Mouse (Mus musculus) CH12.LX (cell line): ENCODE results near the gene Slc22a13. TPM values are rescaled to one million over a fixed set of nuclear protein-coding genes. Genes with fewer than 3 reads are reported as not detected.

Experiments used
- DNase-seq: peaks from one replicate; pipeline ENCODE4 v3.0.0-alpha.2; 2013; ENCODE audit errors: extremely low read depth
- H3K27ac ChIP-seq: 2 replicates; pipeline ENCODE4 v1.5.1; 2012; ENCODE audit warnings: low read depth, mild to moderate bottlenecking, control low read depth, moderate library complexity; ENCODE audit not compliant: insufficient read depth
- H3K27me3 ChIP-seq: replicated peaks from 2 replicates; pipeline ENCODE3; 2012; ENCODE audit warnings: inconsistent platforms
- H3K36me3 ChIP-seq, 2 experiments: replicated peaks in 1 of 2; 2 replicates each; pipeline versions ENCODE3 to v1.6.1; 2012; ENCODE audit warnings: inconsistent platforms in 1 of 2, low read length in 1 of 2, mild to moderate bottlenecking in 1 of 2, mixed read lengths in 1 of 2, moderate library complexity in 1 of 2; ENCODE audit not compliant: control insufficient read depth in 1 of 2, insufficient read depth in 1 of 2
- H3K4me1 ChIP-seq, 2 experiments: 2 replicates each; pipeline ENCODE4 v1.6.1; 2012; ENCODE audit warnings: inconsistent platforms in 1 of 2, moderate library complexity in 1 of 2; ENCODE audit not compliant: insufficient read depth in 2 of 2, control insufficient read depth in 1 of 2
- H3K4me2 ChIP-seq: 2 replicates; pipeline ENCODE4 v1.6.1; 2012; ENCODE audit warnings: low read depth, mild to moderate bottlenecking, control low read depth; ENCODE audit not compliant: poor library complexity, insufficient read depth, severe bottlenecking
- H3K4me3 ChIP-seq, 3 experiments: fragments of 150-350 bp in 1 of 3; sonication (generic) in 1 of 3; replicated peaks in 1 of 3; 2 replicates each; pipeline versions ENCODE3 to v1.5.1; 2011 to 2012; ENCODE audit warnings: low read depth in 2 of 3, low read length in 2 of 3, mild to moderate bottlenecking in 2 of 3, moderate library complexity in 2 of 3, control low read depth in 1 of 3, improper control_type of control experiment in 1 of 3, inconsistent platforms in 1 of 3, mixed read lengths in 1 of 3; ENCODE audit not compliant: poor library complexity in 1 of 3
- H3K79me2 ChIP-seq: replicated peaks from 2 replicates; pipeline ENCODE4 v1.6.1; 2012; ENCODE audit warnings: mild to moderate bottlenecking, moderate library complexity; ENCODE audit not compliant: control insufficient read depth, poor library complexity, insufficient read depth, severe bottlenecking; ENCODE audit errors: extremely low read depth
- H3K9ac ChIP-seq: 2 replicates; pipeline ENCODE4 v1.6.1; 2012; ENCODE audit warnings: low read depth, mild to moderate bottlenecking, control low read depth, moderate library complexity; ENCODE audit not compliant: insufficient read depth
- H3K9me3 ChIP-seq: replicated peaks from 2 replicates; pipeline ENCODE3; 2012; ENCODE audit warnings: low read length, inconsistent platforms, mixed read lengths
- CHD1 ChIP-seq: IDR thresholded peaks from 2 replicates; pipeline ENCODE4 v1.6.1; 2012; ENCODE audit warnings: low read depth, low read length, improper control_type of control experiment, inconsistent platforms
- CHD2 ChIP-seq: IDR thresholded peaks from 2 replicates; pipeline ENCODE4 v1.6.1; 2011; ENCODE audit warnings: low read length, improper control_type of control experiment
- ELF1 ChIP-seq: IDR thresholded peaks from 2 replicates; pipeline ENCODE4 v1.6.1; 2014; ENCODE audit warnings: low read depth, mild to moderate bottlenecking, inconsistent platforms, low read length, improper control_type of control experiment
- ETS1 ChIP-seq: conservative IDR thresholded peaks from 2 replicates; pipeline ENCODE4 v1.6.1; 2012; ENCODE audit warnings: low read depth, mild to moderate bottlenecking, inconsistent platforms, low read length, improper control_type of control experiment, moderate library complexity
- GABPA ChIP-seq: IDR thresholded peaks from 2 replicates; pipeline ENCODE4 v1.6.1; 2012; ENCODE audit warnings: low read depth, low read length, improper control_type of control experiment, inconsistent platforms; ENCODE audit not compliant: insufficient replicate concordance
- IRF4 ChIP-seq: IDR thresholded peaks from 2 replicates; pipeline ENCODE4 v1.6.1; 2014; ENCODE audit warnings: low read depth, mild to moderate bottlenecking, inconsistent platforms, low read length, improper control_type of control experiment
- KAT2A ChIP-seq: IDR thresholded peaks from 2 replicates; pipeline ENCODE4 v1.6.1; 2012; ENCODE audit warnings: low read length, improper control_type of control experiment, inconsistent platforms; ENCODE audit not compliant: insufficient replicate concordance
- MAFK ChIP-seq: IDR thresholded peaks from 2 replicates; pipeline ENCODE4 v1.6.1; 2011; ENCODE audit warnings: low read length, improper control_type of control experiment; ENCODE audit not compliant: insufficient replicate concordance
- MAX ChIP-seq: IDR thresholded peaks from 2 replicates; pipeline ENCODE4 v1.6.1; 2011; ENCODE audit warnings: low read length, improper control_type of control experiment
- MAZ ChIP-seq: IDR thresholded peaks from 2 replicates; pipeline ENCODE4 v1.6.1; 2012; ENCODE audit warnings: low read depth, mild to moderate bottlenecking, inconsistent platforms, low read length, improper control_type of control experiment, moderate library complexity
- MYC ChIP-seq: IDR thresholded peaks from 2 replicates; pipeline ENCODE4 v1.6.1; 2011; ENCODE audit warnings: low read depth, mild to moderate bottlenecking, improper control_type of control experiment, low read length
- NELFE ChIP-seq: IDR thresholded peaks from 2 replicates; pipeline ENCODE4 v1.6.1; 2011; ENCODE audit warnings: low read depth, low read length, improper control_type of control experiment
- NRF1 ChIP-seq: IDR thresholded peaks from 2 replicates; pipeline ENCODE4 v1.6.1; 2014; ENCODE audit warnings: low read depth, mild to moderate bottlenecking, inconsistent platforms, low read length, improper control_type of control experiment, moderate library complexity
- POLR2AphosphoS2 ChIP-seq: IDR thresholded peaks from 2 replicates; pipeline ENCODE4 v1.6.1; 2011; ENCODE audit warnings: low read depth, low read length, improper control_type of control experiment
- RCOR1 ChIP-seq: conservative IDR thresholded peaks from 2 replicates; pipeline ENCODE4 v1.6.1; 2012; ENCODE audit warnings: low read depth, mild to moderate bottlenecking, inconsistent platforms, low read length, improper control_type of control experiment
- SMC3 ChIP-seq: IDR thresholded peaks from 2 replicates; pipeline ENCODE4 v1.6.1; 2011; ENCODE audit warnings: low read depth, low read length, improper control_type of control experiment
- TBP ChIP-seq: conservative IDR thresholded peaks from 2 replicates; pipeline ENCODE4 v1.6.1; 2011; ENCODE audit warnings: low read depth, low read length, improper control_type of control experiment
- UBTF ChIP-seq: IDR thresholded peaks from 2 replicates; pipeline ENCODE4 v1.6.1; 2012; ENCODE audit warnings: low read depth, mild to moderate bottlenecking, inconsistent platforms, low read length, improper control_type of control experiment, moderate library complexity
- USF1 ChIP-seq: IDR thresholded peaks from 2 replicates; pipeline ENCODE4 v1.6.1; 2014; ENCODE audit warnings: low read depth, mild to moderate bottlenecking, inconsistent platforms, low read length, improper control_type of control experiment
- USF2 ChIP-seq: conservative IDR thresholded peaks from 2 replicates; pipeline ENCODE4 v1.6.1; 2011; ENCODE audit warnings: low read depth, low read length, improper control_type of control experiment
- ZC3H11A ChIP-seq: IDR thresholded peaks from 2 replicates; pipeline ENCODE4 v1.6.1; 2012; ENCODE audit warnings: low read depth, mild to moderate bottlenecking, inconsistent platforms, low read length, improper control_type of control experiment
- ZKSCAN1 ChIP-seq: IDR thresholded peaks from 2 replicates; pipeline ENCODE4 v1.6.1; 2012; ENCODE audit warnings: low read depth, inconsistent platforms, low read length, improper control_type of control experiment, borderline replicate concordance
- dilution Hi-C: fragments of 300-500 bp; cut with MboI; formaldehyde crosslinking; loops from 2 replicates; pipeline ENCODE4 v1.14.3; 2020; ENCODE audit warnings: low sequenced_read_pairs; ENCODE audit not compliant: extremely low pct_unique_long_range_greater_than_20kb, extremely low pct_ligation_motif_present
- in situ Hi-C: fragments of 300-500 bp; cut with MboI; formaldehyde crosslinking; loops from 3 replicates; pipeline ENCODE4 v1.14.3; 2019; ENCODE audit warnings: low sequenced_read_pairs, low pct_ligation_motif_present, low pct_unique_long_range_greater_than_20kb, mixed read lengths
- polyA plus RNA-seq: library from polyadenylated mRNA; unstranded; fragments of >175 nt; gene quantifications from 2 replicates; pipeline ENCODE4 v1.2.1, GENCODE M21; 2012; ENCODE audit warnings: low read depth; ENCODE audit not compliant: insufficient read length
- total RNA-seq, 2 experiments: library from RNA; depleted of rRNA; stranded (reverse); fragments of 300-350 nt in 1 of 2; fragments of >200 nt in 1 of 2; gene quantifications; 2 replicates each; pipeline ENCODE4 v1.2.3; 2012 to 2014

The Slc22a13 gene
- total and polyA plus RNA-seq, 3 experiments = not detected

GRCm38 (mm10) chr9:119179292-119179691 lies 29.6 kb downstream of the Slc22a13 start:
- Histone ChIP-seq H3K79me2 (no peaks in the 10 kb centered on the region), H3K27me3 (peaks cover 24% of the 10 kb centered on the region), H3K9me3 (no peaks in the 10 kb centered on the region), H3K4me3 (no peak overlapping the region), H3K27ac (no peak overlapping the region), H3K4me1 (no peaks in the 10 kb centered on the region), H3K36me3 (no peaks in the 10 kb centered on the region), H3K9ac (no peak overlapping the region), H3K4me2 (no peak overlapping the region)
- dilution Hi-C loops (no loop called here), in situ Hi-C loops (no loop called here)
- DNase-seq = peak; percentile 4
- TF ChIP-seq ZC3H11A = no peak
- TF ChIP-seq MYC = no peak
- no peak for TF ChIP-seq ELF1
- TF ChIP-seq ZKSCAN1 = no peak
- no peak for TF ChIP-seq GABPA

GRCm38 (mm10) chr9:119167608-119168007 lies 41.3 kb downstream of the Slc22a13 start:
- Histone ChIP-seq H3K27me3 (peaks cover 60% of the 10 kb centered on the region), H3K4me2 (no peak overlapping the region)
- no peak for TF ChIP-seq TBP
- peak; percentile 71 for TF ChIP-seq MAFK
- no peak for TF ChIP-seq IRF4
- TF ChIP-seq, all 38 proteins: peak for 1
- H3K9me3 ChIP-seq = no peaks in the 10 kb centered on the region
- H3K4me3 ChIP-seq = no peak overlapping the region
- in situ Hi-C loops = no loop called here
- H3K79me2 ChIP-seq = no peaks in the 10 kb centered on the region
- no peak for DNase-seq
- H3K4me1 ChIP-seq = no peaks in the 10 kb centered on the region
- no peak overlapping the region for H3K9ac ChIP-seq
- no peaks in the 10 kb centered on the region for H3K36me3 ChIP-seq
- dilution Hi-C loops = no loop called here
- H3K27ac ChIP-seq = no peak overlapping the region

GRCm38 (mm10) chr9:119165548-119165947 lies 43.4 kb downstream of the Slc22a13 start:
- peaks cover 52% of the 10 kb centered on the region for H3K27me3 ChIP-seq
- H3K9me3 ChIP-seq = no peaks in the 10 kb centered on the region
- in situ Hi-C loops = no loop called here
- no peak overlapping the region for H3K4me2 ChIP-seq
- no peaks in the 10 kb centered on the region for H3K79me2 ChIP-seq
- dilution Hi-C loops = no loop called here
- H3K36me3 ChIP-seq = no peaks in the 10 kb centered on the region
- H3K4me1 ChIP-seq = no peaks in the 10 kb centered on the region
- no peak for DNase-seq
- H3K27ac ChIP-seq = no peak overlapping the region
- H3K4me3 ChIP-seq = no peak overlapping the region
- no peak overlapping the region for H3K9ac ChIP-seq
- TF ChIP-seq ETS1 (no peak), POLR2AphosphoS2 (no peak), CHD1 (no peak), RCOR1 (no peak), USF2 (no peak), GABPA (no peak), UBTF (no peak), SMC3 (no peak), ZC3H11A (no peak), TBP (no peak), NRF1 (no peak), CHD2 (no peak), USF1 (no peak), MAZ (no peak), KAT2A (no peak), MAX (no peak), NELFE (no peak)
